Mouse (Mus musculus): ENCODE measurements around the gene Ptpre. TPM values are rescaled to one million over a fixed set of nuclear protein-coding genes. Genes with fewer than 3 reads are reported as not detected.
"Not testable (repeated sequence)": the region's sequence is repeated elsewhere in the genome, so short reads cannot be mapped to it uniquely, and the experiment has no call there.

The Ptpre gene
- polyA plus RNA-seq, 1 experiment from 2014 or later: 2.7 TPM

DNA sequence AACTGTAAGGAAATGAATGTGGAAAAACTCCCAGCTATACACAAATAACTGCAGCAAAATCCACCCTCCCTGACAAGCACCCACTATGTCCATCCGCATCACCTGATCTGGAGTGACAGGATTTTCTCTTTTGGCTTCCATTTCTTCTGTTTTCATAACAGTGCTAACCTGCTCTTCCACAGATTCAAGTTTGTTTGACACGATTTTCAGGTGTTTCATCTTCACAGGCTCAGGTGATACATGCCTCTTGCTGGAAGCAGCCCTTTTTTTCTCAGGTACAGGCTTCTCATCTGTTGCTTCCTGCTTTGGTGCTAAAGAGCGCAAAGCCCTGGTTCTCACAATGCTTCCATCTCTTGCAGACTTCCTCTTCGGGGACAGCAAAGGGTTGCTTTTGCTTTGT, 156.8 kb downstream of the Ptpre start:
- Histone ChIP-seq H3K4me2 (no peak overlapping the region), H3K4me1 (replicated peaks) (peaks cover 6% of the 10 kb centered on the region; the same call in 1 of the 2 replicates), H3K9me3 (replicated peaks) (no peaks in the 10 kb centered on the region), H3K36me3 (peaks cover 91% of the 10 kb centered on the region), H3K4me3 (no peak overlapping the region), H3K9ac (no peak overlapping the region), H3K27me3 (replicated peaks) (no peaks in the 10 kb centered on the region), H3K27ac (ENCODE audit: poor library complexity, severe bottlenecking) (no peak overlapping the region)
- 95% methylated on average over 4 of the region's 4 CpGs for WGBS
- no peak for ATAC-seq (ENCODE audit: insufficient number of reproducible peaks, low FRiP score)

GRCm38 (mm10) chr7:135694796-135695195, 157.5 kb downstream of the Ptpre start:
- Histone ChIP-seq H3K36me3 (peaks cover 92% of the 10 kb centered on the region), H3K4me2 (no peak overlapping the region), H3K27me3 (replicated peaks) (no peaks in the 10 kb centered on the region), H3K4me3 (no peak overlapping the region), H3K9ac (no peak overlapping the region), H3K4me1 (replicated peaks) (peaks cover 6% of the 10 kb centered on the region; the same call in 1 of the 2 replicates), H3K27ac (ENCODE audit: poor library complexity, severe bottlenecking) (no peak overlapping the region), H3K9me3 (replicated peaks) (no peaks in the 10 kb centered on the region)
- 95% methylated on average over 5 of the region's 5 CpGs for WGBS
- ATAC-seq (ENCODE audit: insufficient number of reproducible peaks, low FRiP score): no peak

- 83% methylated on average over 4 of the region's 4 CpGs for WGBS
- ATAC-seq (ENCODE audit: insufficient number of reproducible peaks, low FRiP score): no peak
- Histone ChIP-seq H3K9me3 (replicated peaks) (no peaks in the 10 kb centered on the region), H3K27me3 (replicated peaks) (no peaks in the 10 kb centered on the region), H3K27ac (ENCODE audit: poor library complexity, severe bottlenecking) (no peak overlapping the region), H3K4me1 (replicated peaks) (peaks cover 6% of the 10 kb centered on the region; the same call in 1 of the 2 replicates), H3K9ac (no peak overlapping the region), H3K4me2 (no peak overlapping the region), H3K4me3 (no peak overlapping the region), H3K36me3 (peaks cover 96% of the 10 kb centered on the region)
Observed at GRCm38 (mm10) chr7:135696127-135696526, 158.8 kb downstream of the Ptpre start.

DNA sequence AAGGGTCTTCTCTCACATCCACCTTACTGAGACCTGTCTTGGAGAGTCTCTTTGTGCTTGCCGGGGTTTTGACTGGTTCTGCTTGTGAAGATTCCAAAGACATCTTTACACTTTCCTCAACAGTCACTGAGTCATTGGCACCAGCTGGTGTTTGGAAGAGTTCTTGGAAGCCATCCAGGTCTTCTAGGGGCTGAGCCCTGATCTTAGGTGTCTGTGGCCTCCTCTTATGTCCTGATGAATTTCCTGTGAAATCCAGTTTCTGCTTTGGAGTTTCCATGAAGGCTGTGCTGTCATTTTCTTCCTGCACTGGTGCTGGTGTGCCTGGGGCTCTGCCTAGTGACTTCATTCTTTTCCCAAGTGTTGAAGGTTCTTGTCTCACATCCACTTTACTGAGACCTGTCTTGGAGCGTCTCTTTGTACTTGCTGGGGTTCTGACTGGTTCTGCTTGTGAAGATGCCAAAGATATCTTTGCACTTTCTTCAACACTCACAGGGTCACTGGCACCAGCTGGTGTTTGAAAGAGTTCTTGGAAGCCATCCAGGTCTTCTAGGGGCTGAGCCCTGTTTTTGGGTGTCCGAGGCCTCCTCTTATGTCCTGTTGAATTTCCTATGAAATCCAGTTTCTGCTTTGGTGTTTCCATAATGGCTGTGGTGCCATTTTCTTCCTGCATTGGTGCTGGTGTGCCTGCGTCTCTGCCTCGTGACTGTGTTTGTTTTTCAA, 159.9 kb downstream of the Ptpre start:
- not testable (repeated sequence) for H3K9me3 ChIP-seq (replicated peaks); H3K4me1 ChIP-seq (replicated peaks); H3K4me2 ChIP-seq; H3K9ac ChIP-seq; H3K4me3 ChIP-seq; H3K27ac ChIP-seq (ENCODE audit: poor library complexity, severe bottlenecking); ATAC-seq (ENCODE audit: insufficient number of reproducible peaks, low FRiP score); H3K27me3 ChIP-seq (replicated peaks)
- WGBS: 78% methylated on average over 5 of the region's 5 CpGs
- H3K36me3 ChIP-seq: peaks cover 95% of the 10 kb centered on the region

GRCm38 (mm10) chr7:135698362-135698761, 161.1 kb downstream of the Ptpre start:
- Histone ChIP-seq H3K4me1 (replicated peaks) (peaks cover 6% of the 10 kb centered on the region; the same call in 1 of the 2 replicates), H3K9ac (no peak overlapping the region), H3K36me3 (peaks cover 94% of the 10 kb centered on the region), H3K27me3 (replicated peaks) (no peaks in the 10 kb centered on the region), H3K4me2 (no peak overlapping the region), H3K27ac (ENCODE audit: poor library complexity, severe bottlenecking) (no peak overlapping the region), H3K9me3 (replicated peaks) (no peaks in the 10 kb centered on the region), H3K4me3 (no peak overlapping the region)
- 94% methylated on average over 2 of the region's 2 CpGs for WGBS
- ATAC-seq (ENCODE audit: insufficient number of reproducible peaks, low FRiP score): no peak

- H3K27me3 ChIP-seq (replicated peaks); ATAC-seq (ENCODE audit: insufficient number of reproducible peaks, low FRiP score): not testable (repeated sequence)
Observed at GRCm38 (mm10) chr7:135699351-135699750, 162.1 kb downstream of the Ptpre start.

GRCm38 (mm10) chr7:135703600-135704148, 166.4 kb downstream of the Ptpre start:
- no peak overlapping the region for H3K9ac ChIP-seq
- no peaks in the 10 kb centered on the region for H3K9me3 ChIP-seq (replicated peaks)
- no peak overlapping the region for H3K4me2 ChIP-seq
- 89% methylated on average over 9 of the region's 9 CpGs for WGBS
- H3K4me3 ChIP-seq: no peak overlapping the region
- ATAC-seq (ENCODE audit: insufficient number of reproducible peaks, low FRiP score): no peak
- peaks cover 94% of the 10 kb centered on the region for H3K36me3 ChIP-seq
- no peak overlapping the region for H3K27ac ChIP-seq (ENCODE audit: poor library complexity, severe bottlenecking)
- H3K4me1 ChIP-seq (replicated peaks): no peaks in the 10 kb centered on the region
- no peaks in the 10 kb centered on the region for H3K27me3 ChIP-seq (replicated peaks)

More at GRCm38 (mm10) chr7:135699351-135699750, 162.1 kb downstream of the Ptpre start:
- not testable (repeated sequence) for H3K9ac ChIP-seq; H3K27ac ChIP-seq (ENCODE audit: poor library complexity, severe bottlenecking); H3K4me3 ChIP-seq; H3K9me3 ChIP-seq (replicated peaks); H3K4me1 ChIP-seq (replicated peaks); H3K4me2 ChIP-seq
- WGBS: 64% methylated on average over 6 of the region's 6 CpGs
- peaks cover 96% of the 10 kb centered on the region for H3K36me3 ChIP-seq

- H3K27me3 ChIP-seq (replicated peaks): no peaks in the 10 kb centered on the region
- H3K27ac ChIP-seq (ENCODE audit: poor library complexity, severe bottlenecking): no peak overlapping the region
- peaks cover 94% of the 10 kb centered on the region for H3K36me3 ChIP-seq
- no peak overlapping the region for H3K4me2 ChIP-seq
- ATAC-seq (ENCODE audit: insufficient number of reproducible peaks, low FRiP score): no peak
- H3K9me3 ChIP-seq (replicated peaks): no peaks in the 10 kb centered on the region
- H3K9ac ChIP-seq: no peak overlapping the region
- no peaks in the 10 kb centered on the region for H3K4me1 ChIP-seq (replicated peaks)
- 91% methylated on average over 8 of the region's 8 CpGs for WGBS
- no peak overlapping the region for H3K4me3 ChIP-seq
Observed at GRCm38 (mm10) chr7:135704251-135704650, 167.0 kb downstream of the Ptpre start.

- Histone ChIP-seq H3K27ac (ENCODE audit: poor library complexity, severe bottlenecking) (no peak overlapping the region), H3K4me1 (replicated peaks) (no peaks in the 10 kb centered on the region), H3K4me2 (no peak overlapping the region), H3K4me3 (no peak overlapping the region), H3K9me3 (replicated peaks) (no peaks in the 10 kb centered on the region), H3K27me3 (replicated peaks) (no peaks in the 10 kb centered on the region), H3K36me3 (peaks cover 92% of the 10 kb centered on the region), H3K9ac (no peak overlapping the region)
- WGBS: 100% methylated on average over 1 of the region's 1 CpGs
- no peak for ATAC-seq (ENCODE audit: insufficient number of reproducible peaks, low FRiP score)
Observed at GRCm38 (mm10) chr7:135705083-135705482, 167.8 kb downstream of the Ptpre start.

DNA sequence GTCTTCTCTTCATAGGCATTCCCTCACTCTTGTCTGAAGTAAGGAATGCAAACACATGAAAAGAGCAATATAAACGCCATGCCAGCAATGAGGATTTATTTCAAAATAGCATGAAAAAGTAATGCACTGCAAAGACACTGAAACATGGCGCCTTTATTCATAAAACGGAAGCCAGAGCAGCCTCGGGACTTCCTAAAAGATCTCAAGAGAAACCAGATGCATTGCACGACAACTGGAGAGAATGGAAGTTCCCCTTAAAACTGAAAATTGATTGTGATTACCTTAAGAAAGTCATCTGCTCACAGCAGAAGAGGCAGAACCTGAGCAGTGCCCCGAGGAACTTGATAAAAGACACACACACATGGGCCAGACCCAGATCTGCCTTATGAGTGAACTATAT, 168.5 kb downstream of the Ptpre start:
- no peak overlapping the region for H3K4me3 ChIP-seq
- H3K36me3 ChIP-seq: peaks cover 92% of the 10 kb centered on the region
- WGBS: 94% methylated on average over 6 of the region's 6 CpGs

GRCm38 (mm10) chr7:135710702-135711101, 173.4 kb downstream of the Ptpre start:
- ATAC-seq (ENCODE audit: insufficient number of reproducible peaks, low FRiP score): no peak
- no peak overlapping the region for H3K9ac ChIP-seq
- WGBS: 74% methylated on average over 2 of the region's 2 CpGs

More for the DNA sequence above, 168.5 kb downstream of the Ptpre start:
- H3K9ac ChIP-seq: no peak overlapping the region
- no peak for ATAC-seq (ENCODE audit: insufficient number of reproducible peaks, low FRiP score)
- no peaks in the 10 kb centered on the region for H3K27me3 ChIP-seq (replicated peaks)
- no peak overlapping the region for H3K27ac ChIP-seq (ENCODE audit: poor library complexity, severe bottlenecking)
- H3K4me2 ChIP-seq: no peak overlapping the region
- H3K9me3 ChIP-seq (replicated peaks): no peaks in the 10 kb centered on the region
- no peaks in the 10 kb centered on the region for H3K4me1 ChIP-seq (replicated peaks)

More at GRCm38 (mm10) chr7:135710702-135711101, 173.4 kb downstream of the Ptpre start:
- Histone ChIP-seq H3K4me2 (no peak overlapping the region), H3K4me3 (no peak overlapping the region), H3K27ac (ENCODE audit: poor library complexity, severe bottlenecking) (no peak overlapping the region), H3K27me3 (replicated peaks) (no peaks in the 10 kb centered on the region), H3K9me3 (replicated peaks) (no peaks in the 10 kb centered on the region), H3K36me3 (peaks cover 55% of the 10 kb centered on the region), H3K4me1 (replicated peaks) (peaks cover 15% of the 10 kb centered on the region)

Data from heart, embryonic 12.5 days (tissue).